Mouse (Mus musculus) kidney, adult 2 months (tissue): ENCODE measurements at regions not wholly inside any gene's neighbourhood (a gene's known extent, or its start where the extent isn't known, plus 50 kb on each side); places are given as distances from the start of the nearest gene placed in this dataset.

ENCODE experiments used
- CTCF ChIP-seq: fragments of 200-500 bp; conservative IDR thresholded peaks from 2 replicates; pipeline ENCODE4 v1.5.1; 2011; ENCODE audit warnings: low read depth, mild to moderate bottlenecking, control low read depth, low read length, moderate library complexity, mixed read lengths; ENCODE audit not compliant: insufficient read depth, insufficient read length
- POLR2A ChIP-seq: fragments of 200-500 bp; IDR thresholded peaks from one replicate; pipeline ENCODE4 v1.6.1; 2011; ENCODE audit warnings: low read depth, low read length, control low read depth

DNA sequence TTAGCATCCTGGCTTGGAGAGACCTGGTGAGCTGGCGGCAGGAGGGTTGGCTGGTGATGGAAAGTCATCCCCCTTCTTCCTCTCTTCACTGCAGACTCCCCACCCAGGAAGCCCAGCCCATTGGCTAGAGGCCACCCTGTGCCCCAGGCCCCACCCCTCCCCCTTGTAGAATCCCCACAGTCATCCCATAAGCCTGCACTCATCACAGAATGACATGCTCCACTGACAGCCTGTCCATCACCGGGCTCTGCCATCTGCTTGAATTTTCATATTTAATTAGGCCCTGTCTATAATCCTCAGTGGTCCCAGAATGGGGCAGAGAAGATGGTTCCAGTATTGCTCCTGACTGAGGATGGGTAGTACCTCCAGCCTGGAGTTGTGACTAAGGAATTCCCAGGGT lies 79.3 kb upstream of the Csf3r start:
- no peak for TF ChIP-seq CTCF
- no peak for TF ChIP-seq POLR2A
